Mouse (Mus musculus): ENCODE measurements around the gene Pard3b.

Pard3b gene

DNA sequence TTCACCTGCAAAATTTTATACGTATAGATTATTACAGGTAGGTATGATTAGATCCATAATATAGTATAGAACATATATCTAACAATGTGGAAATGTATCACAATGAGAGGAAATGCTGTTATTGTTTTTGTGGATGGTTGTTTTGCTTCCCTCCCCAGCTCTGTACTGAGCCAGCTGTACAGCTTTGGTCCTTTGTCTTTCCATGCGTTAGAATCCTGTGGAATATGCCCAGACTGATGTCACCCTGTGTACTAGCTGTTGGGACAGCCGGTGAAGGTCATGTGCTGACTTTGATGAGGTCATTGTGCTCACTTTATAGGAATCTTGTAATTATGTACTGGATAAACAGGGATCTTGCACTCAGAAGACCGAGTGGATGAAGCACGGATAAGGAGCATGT is 286.9 kb downstream of the Pard3b start:
- DNase-seq (ENCODE audit: low spot score) = no peak

- no peak for DNase-seq (ENCODE audit: low spot score)
Measured at GRCm38 (mm10) chr1:61928131-61928761, 289.6 kb downstream of the Pard3b start.

- DNase-seq (ENCODE audit: low spot score) = no peak
Measured at GRCm38 (mm10) chr1:61933574-61933973, 294.9 kb downstream of the Pard3b start.

- no peak for DNase-seq (ENCODE audit: low spot score)
Measured at GRCm38 (mm10) chr1:61934760-61935159, 296.1 kb downstream of the Pard3b start.

GRCm38 (mm10) chr1:61939882-61940281 is 301.3 kb downstream of the Pard3b start:
- no peak for DNase-seq (ENCODE audit: low spot score)

DNA sequence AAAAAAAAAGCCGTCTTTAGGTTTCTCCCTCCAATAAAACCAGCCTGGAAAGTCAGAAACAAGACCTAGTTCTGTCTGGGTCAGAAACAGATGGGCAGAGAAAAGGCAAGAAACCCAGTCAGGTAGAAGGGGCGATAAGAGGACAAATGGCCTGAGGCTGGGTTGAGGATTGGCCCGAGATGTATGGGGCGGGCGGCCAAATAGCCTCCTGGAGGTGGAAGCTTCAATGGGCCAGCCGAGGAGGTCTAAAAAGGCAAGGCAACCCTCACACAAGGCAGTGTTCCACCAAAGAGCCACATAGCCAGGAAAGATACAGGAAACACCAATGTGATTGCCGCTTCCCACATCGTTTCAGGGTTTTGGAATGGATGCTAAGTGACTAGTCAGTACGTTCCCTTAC is 322.9 kb downstream of the Pard3b start:
- no peak for DNase-seq (ENCODE audit: low spot score)

- DNase-seq (ENCODE audit: low spot score) = no peak
Measured at GRCm38 (mm10) chr1:61962571-61962970, 323.9 kb downstream of the Pard3b start.

GRCm38 (mm10) chr1:61967124-61967523 is 328.5 kb downstream of the Pard3b start:
- DNase-seq (ENCODE audit: low spot score) = no peak

DNA sequence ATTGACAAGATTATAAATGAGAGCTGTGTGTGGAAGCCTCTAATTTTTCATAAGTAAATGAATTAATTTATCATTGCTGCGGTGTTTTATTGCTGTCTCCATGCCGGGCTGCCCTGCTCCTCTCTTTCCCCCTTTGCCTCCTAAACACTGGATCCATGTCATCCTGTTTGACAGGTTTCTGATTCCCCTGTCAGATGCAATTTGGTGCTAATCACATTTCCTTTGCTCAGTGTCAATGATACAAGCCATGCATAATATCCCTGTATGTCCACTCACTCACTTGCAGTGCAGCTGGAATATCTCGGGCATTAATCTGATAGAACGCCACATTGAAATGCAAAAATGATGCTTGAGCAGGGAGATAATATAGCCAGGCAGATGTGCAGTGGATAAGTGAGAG is 329.2 kb downstream of the Pard3b start:
- DNase-seq (ENCODE audit: low spot score) = no peak

GRCm38 (mm10) chr1:61997711-61998110 is 359.1 kb downstream of the Pard3b start:
- no peak for DNase-seq (ENCODE audit: low spot score)

DNA sequence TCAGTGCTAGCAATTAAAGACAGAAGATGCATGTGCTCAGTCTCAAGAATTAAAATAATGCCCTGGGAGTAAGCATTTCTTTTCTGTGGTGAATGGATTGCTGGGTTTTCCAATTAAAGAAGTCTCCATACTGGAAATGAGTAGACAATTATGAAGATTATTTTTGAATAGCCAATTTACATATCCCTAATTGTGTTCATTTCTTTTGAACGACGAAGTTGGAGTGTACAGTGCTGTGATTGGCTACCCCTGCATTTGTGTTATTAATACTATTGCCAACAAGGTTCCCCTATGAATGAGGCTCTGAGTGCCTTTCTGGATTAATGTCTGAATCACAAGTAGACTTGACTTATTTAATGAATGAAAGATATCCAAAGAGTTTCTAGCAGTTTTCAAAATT is 370.2 kb downstream of the Pard3b start:
- no peak for DNase-seq (ENCODE audit: low spot score)

GRCm38 (mm10) chr1:62011712-62012111 is 373.1 kb downstream of the Pard3b start:
- DNase-seq (ENCODE audit: low spot score) = no peak

- DNase-seq (ENCODE audit: low spot score) = no peak
Measured at GRCm38 (mm10) chr1:62016536-62017300, 378.1 kb downstream of the Pard3b start.

GRCm38 (mm10) chr1:62018276-62018675 is 379.7 kb downstream of the Pard3b start:
- DNase-seq (ENCODE audit: low spot score) = no peak

- DNase-seq (ENCODE audit: low spot score) = no peak
Measured at GRCm38 (mm10) chr1:62019743-62020142, 381.1 kb downstream of the Pard3b start.

DNA sequence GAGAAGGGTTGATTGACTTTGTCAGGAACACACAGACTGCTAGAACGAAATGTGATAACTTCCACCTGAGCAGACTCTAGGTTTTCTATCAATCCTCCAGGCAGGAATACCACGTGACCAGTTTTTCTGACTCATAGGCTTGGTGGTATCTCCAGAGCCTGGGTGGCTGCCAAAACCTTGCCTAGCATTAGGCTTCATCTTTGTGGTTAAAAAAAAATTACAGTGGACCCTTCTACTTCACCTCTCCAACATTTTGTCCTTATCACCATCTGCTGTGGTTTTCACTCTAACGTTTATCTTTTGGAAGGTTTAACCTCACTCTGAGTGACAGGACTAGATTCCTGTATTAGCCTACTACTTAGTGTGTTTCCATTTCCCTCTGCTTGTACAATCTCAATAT is 403.1 kb downstream of the Pard3b start:
- DNase-seq (ENCODE audit: low spot score) = no peak

- no peak for DNase-seq (ENCODE audit: low spot score)
Measured at GRCm38 (mm10) chr1:62048592-62048991, 410.0 kb downstream of the Pard3b start.

DNA sequence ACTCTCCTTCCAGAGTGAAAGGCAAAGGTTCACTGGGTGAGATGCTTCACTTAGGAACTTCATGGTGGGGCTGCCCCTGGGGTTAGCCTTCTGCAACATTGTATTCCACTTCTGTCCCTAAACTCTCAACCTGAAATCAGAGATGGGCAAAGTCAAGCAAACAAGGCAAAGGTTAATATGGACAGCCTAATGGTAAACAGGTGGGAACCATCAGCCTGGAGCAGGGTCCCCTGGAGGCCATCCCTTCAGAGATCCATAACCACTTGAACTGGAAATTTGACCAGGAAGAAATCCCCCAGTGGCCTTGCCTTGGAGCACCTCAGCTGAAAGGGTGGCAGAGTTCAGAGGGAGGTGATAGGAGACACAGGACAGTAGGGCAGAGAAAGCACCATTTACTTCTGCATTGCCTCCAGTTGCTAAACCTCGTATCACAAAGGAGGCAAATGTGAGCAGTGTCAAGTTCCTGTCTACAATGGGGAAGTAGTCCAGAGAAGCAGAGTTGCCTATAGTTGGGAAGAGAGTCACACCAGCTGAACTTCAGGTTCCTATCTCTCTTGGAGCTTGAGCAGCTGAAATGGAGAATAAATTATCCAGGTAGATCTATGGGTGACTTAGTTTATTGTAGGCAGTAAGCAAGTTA is 412.7 kb downstream of the Pard3b start:
- no peak for DNase-seq (ENCODE audit: low spot score)

DNA sequence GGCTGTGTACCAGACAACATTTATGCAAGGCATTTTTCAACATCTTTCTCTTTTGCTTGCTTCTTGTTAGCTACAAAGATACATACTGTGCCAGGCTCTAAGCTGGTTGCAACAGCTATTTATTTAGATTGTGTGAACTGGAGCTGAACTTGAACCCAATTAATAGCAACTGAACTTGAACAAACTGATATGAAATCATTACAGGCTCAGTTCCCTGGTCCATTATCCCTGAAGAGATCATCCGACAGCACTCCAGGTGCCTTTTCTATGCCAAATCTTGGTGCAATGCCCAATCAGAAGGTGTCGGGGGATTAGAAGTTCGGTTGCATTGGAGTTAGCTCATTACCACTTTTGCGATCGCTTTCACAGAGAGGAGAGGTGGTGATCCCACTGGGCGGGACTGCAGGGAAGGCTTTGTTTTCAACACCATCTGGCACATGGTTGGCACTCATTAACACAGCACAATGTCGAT is 414.6 kb downstream of the Pard3b start:
- DNase-seq (ENCODE audit: low spot score) = no peak

GRCm38 (mm10) chr1:62055280-62055679 is 416.7 kb downstream of the Pard3b start:
- DNase-seq (ENCODE audit: low spot score) = no peak

DNA sequence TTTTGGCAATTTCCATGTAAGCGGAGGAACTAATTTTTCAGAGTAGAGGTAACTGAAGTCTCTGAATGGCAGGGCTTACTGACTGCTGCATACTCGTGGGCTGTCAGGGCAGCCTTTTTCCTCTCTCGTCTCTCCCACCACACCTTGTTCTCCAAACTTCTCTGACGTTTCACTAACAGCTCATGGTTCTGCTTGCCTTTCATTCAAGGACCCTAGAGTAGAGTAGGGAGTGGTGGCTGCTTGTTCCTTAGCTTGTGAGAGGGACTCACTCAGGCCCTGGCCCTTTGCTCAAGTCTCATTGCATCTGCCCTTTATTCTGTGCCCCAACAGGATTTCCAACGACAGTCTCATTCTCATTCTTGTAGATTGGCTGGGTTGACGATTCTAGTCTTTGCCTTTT is 432.0 kb downstream of the Pard3b start:
- no peak for DNase-seq (ENCODE audit: low spot score)

DNA sequence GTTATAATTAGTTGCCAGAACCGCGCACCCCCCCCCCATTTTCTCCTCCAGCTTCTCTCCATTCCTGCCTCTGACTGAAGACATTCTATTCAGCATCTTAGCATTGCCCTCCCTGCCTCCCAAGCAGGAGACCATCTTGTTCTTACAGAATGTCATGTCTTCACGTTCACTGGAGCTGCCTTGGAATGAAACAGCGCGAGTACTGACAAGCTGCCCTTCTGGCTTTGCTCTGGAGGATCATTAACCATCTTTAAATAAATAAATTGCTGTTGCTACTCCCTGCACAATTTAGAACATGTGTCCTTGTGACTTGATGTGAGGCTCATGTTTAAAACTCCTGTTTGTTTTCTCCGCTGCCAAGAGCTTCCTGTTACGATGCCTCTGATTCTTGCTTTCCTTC is 432.5 kb downstream of the Pard3b start:
- DNase-seq (ENCODE audit: low spot score) = no peak

DNA sequence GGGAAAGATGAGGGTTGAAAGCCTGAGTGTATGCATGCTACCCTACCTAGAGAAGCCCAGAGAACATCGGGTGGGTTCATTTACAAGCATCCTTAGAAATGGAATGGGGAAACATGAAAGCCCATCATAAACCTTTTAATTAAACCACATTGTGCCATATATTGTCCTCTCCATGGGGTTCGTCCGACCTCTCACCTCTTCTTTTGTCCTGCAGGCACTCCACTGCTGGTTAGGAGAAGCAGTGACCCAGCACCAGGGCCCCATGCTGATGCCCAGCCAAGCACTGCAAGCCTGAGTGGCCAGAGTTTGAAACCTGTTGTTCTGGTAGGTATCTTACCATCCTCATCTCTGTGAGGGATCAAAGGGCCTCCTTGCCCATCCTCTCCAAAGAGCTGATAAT is 437.5 kb downstream of the Pard3b start:
- DNase-seq (ENCODE audit: low spot score) = no peak

All from spleen, adult 12 weeks (tissue).